Mouse (Mus musculus) liver, postnatal 0 days (tissue): ENCODE data around the gene Ppa2.

Experiments
- CTCF ChIP-seq: sonication (generic); IDR thresholded peaks from 2 replicates; pipeline ENCODE4 v1.5.1; 2016; ENCODE audit warnings: antibody characterized with exemption, low read depth
- EP300 ChIP-seq: IDR thresholded peaks from 2 replicates; pipeline ENCODE4 v1.6.1; 2016; ENCODE audit warnings: antibody characterized with exemption, low read depth, mild to moderate bottlenecking

DNA sequence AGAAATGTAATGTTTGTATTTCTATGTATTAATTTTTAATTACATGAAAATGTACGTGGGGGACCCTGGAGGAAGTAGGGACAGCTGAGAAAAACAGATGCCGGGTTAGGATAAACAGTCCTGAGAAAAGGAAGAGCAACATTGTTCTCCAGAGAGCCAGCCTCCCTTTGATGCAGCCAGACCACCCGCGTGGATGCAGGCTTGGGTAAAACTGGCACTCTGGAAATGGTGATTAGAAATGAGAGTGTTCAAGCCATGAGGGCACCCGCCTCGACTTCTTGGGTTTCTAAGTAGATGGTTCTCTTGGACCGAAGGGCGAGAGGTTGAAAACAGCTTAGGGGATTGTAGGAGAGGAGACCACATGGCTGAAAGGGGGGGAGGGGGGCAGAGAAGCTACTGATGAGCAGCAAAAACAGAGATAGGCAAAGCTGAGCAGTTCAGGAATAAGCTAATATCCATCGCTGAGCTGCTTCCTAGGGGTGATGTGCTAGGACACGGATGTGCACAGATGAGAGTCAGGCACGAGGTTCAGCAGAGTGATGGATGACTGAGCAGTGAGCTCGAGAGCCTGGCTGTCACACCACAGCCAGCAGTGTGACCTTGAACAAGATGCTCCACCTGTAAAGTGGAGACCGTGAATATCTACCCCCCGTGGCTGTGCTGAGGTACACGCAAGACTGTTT is 21.4 kb downstream of the Ppa2 start:
- TF ChIP-seq CTCF (no peak), EP300 (no peak)
